Mouse (Mus musculus): Measurements from ENCODE around the gene Zc3h15. TPM values are rescaled to one million over a fixed set of nuclear protein-coding genes. Genes with fewer than 3 reads are reported as not detected.

Gene Zc3h15
- polyA plus RNA-seq, 1 experiment from 2014 or later = 178 TPM

Other genes with a start within 250 kb of the Zc3h15 start
- gene Itgav, start 80.0 kb downstream of the Zc3h15 start, polyA plus RNA-seq (2014; fragmentation: Nextera tagmentation; extraction: Ambion mirVana) = 40.5 and 41.7 TPM in 2 replicates
- 42.8 and 49.5 TPM in 2 replicates for gene Fam171b, start 168.2 kb downstream of the Zc3h15 start, polyA plus RNA-seq (2014; fragmentation: Nextera tagmentation; extraction: Ambion mirVana)

All from midbrain, embryonic 11.5 days (tissue).